Mouse (Mus musculus) ES-E14 (cell line): ENCODE data around the gene Ctc1.

ENCODE experiments used
- CHD2 ChIP-seq: IDR thresholded peaks from 2 replicates; pipeline ENCODE4 v1.6.1; 2014; ENCODE audit warnings: mild to moderate bottlenecking, low read depth, low read length, inconsistent platforms
- MAFK ChIP-seq: IDR thresholded peaks from 2 replicates; pipeline ENCODE4 v1.6.1; 2014; ENCODE audit warnings: mild to moderate bottlenecking, low read depth, low read length, inconsistent platforms; ENCODE audit not compliant: insufficient read depth
- ZC3H11A ChIP-seq: IDR thresholded peaks from 2 replicates; pipeline ENCODE4 v1.6.1; 2012; ENCODE audit warnings: low read depth, mild to moderate bottlenecking, inconsistent platforms, low read length, borderline replicate concordance

DNA sequence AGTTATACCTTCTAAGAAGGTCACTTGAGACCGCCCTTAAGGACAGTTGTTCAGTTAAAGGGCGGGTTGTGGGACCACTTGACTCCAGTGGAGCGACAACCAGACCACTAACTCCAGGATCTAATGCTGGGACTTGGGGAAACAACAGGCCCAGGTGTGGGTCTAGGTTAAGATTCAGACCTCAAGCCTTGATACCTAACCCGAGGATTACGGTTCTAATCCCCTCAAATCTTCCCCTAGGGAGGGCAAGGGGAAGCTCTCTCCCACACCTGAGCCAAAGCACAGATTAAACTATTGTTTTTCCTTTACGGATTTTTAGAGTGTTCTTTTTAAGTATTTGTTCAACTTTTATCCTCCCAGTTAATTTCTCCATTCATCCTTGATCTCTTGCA, 41.7 kb upstream of the Ctc1 start:
- TF ChIP-seq MAFK (no peak), CHD2 (no peak), ZC3H11A (no peak)
